Comparison of ENCODE assay signal across 15 mouse cellular contexts in the genomic region with DNA sequence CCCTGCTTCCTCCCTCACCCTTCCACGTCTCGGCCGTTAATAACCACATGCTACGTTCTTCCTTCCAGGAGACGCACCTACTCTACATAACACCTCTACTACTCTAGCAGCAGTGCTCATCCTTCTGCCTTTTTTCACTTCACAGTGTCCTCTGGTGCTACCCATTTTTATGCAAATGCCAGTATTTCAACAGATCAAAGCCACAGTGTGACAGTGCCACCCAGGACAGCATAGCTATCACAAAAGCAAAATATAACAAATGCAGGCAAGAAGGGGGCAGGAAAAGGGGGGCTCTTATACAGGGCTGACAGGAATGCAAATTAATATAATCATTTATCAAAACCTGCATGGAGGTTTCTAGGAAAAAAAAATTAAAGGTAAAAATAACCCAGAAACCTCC.
DNase-seq lines count a peak whose midpoint lies in the region; ATAC-seq lines count a peak whose summit lies in the region.
"Had no signal": no experiment of that assay in that cellular context is flagged by ENCODE, and none has a peak within 500 bp of the region (broad histone marks: within the 10 kb centered on the region; RNA-seq: fewer than 3 reads in every experiment).

No protein-coding gene starts in this region.

- no peak overlapping the region for H3K9ac ChIP-seq in hindbrain, embryonic 14.5 days
- H3K9ac ChIP-seq in hindbrain, embryonic 11.5 days (ENCODE audit: low read depth, low read length): no peak overlapping the region
- H3K9ac ChIP-seq in neural tube, embryonic 13.5 days: no peak overlapping the region
- H3K9ac ChIP-seq in neural tube, embryonic 15.5 days (replicated peaks): no peak overlapping the region
- no peak overlapping the region for H3K9ac ChIP-seq in midbrain, embryonic 15.5 days
- H3K9ac ChIP-seq: hindbrain, embryonic 12.5 days; kidney, embryonic 15.5 days; limb, embryonic 12.5 days; liver, embryonic 15.5 days; lung, embryonic 14.5 days had no signal

- no peak overlapping the region for H3K4me2 ChIP-seq in hindbrain, embryonic 14.5 days (replicated peaks)
- H3K4me2 ChIP-seq in hindbrain, embryonic 11.5 days (replicated peaks; ENCODE audit: low read depth, low read length): no peak overlapping the region
- no peak overlapping the region for H3K4me2 ChIP-seq in neural tube, embryonic 13.5 days
- no peak overlapping the region for H3K4me2 ChIP-seq in neural tube, embryonic 15.5 days
- no peak overlapping the region for H3K4me2 ChIP-seq in midbrain, embryonic 15.5 days
- H3K4me2 ChIP-seq: hindbrain, embryonic 12.5 days; kidney, embryonic 15.5 days; limb, embryonic 12.5 days; liver, embryonic 15.5 days; lung, embryonic 14.5 days had no signal

- no peak overlapping the region for H3K27ac ChIP-seq in hindbrain, embryonic 14.5 days
- H3K27ac ChIP-seq in hindbrain, embryonic 11.5 days (ENCODE audit: low read depth, low read length): no peak overlapping the region
- H3K27ac ChIP-seq in neural tube, embryonic 13.5 days (replicated peaks): peak overlapping the region; percentile 57; the same call in 1 of the 2 replicates
- no peak overlapping the region; the same call in 1 of the 2 replicates for H3K27ac ChIP-seq in neural tube, embryonic 15.5 days (replicated peaks)
- 0 out of 2 replicates have a peak overlapping the region, but pooled peaks have one; percentile 4 for H3K27ac ChIP-seq in midbrain, embryonic 15.5 days
- H3K27ac ChIP-seq: kidney, embryonic 15.5 days; layer of hippocampus, adult 2 months; left cerebral cortex, adult 2 months; limb, embryonic 12.5 days; liver, embryonic 15.5 days had no signal

- no peak for DNase-seq in hindbrain, embryonic 14.5 days (ENCODE audit: low spot score)
- no peak for DNase-seq in hindbrain, embryonic 11.5 days (ENCODE audit: low spot score)
- DNase-seq in spleen, adult 18-20 months: no peak
- DNase-seq: adrenal gland, adult 2 months; B cell, adult 2 months had no signal

- H3K27me3 ChIP-seq in hindbrain, embryonic 14.5 days (ENCODE audit: control insufficient read depth, insufficient read depth, low read length): no peaks in the 10 kb centered on the region
- no peaks in the 10 kb centered on the region for H3K27me3 ChIP-seq in hindbrain, embryonic 11.5 days (ENCODE audit: control insufficient read depth, insufficient read depth, low read length)
- H3K27me3 ChIP-seq in neural tube, embryonic 13.5 days: no peaks in the 10 kb centered on the region
- H3K27me3 ChIP-seq in neural tube, embryonic 15.5 days (replicated peaks): no peaks in the 10 kb centered on the region
- no peaks in the 10 kb centered on the region for H3K27me3 ChIP-seq in midbrain, embryonic 15.5 days (replicated peaks)
- H3K27me3 ChIP-seq: hindbrain, embryonic 12.5 days; kidney, embryonic 15.5 days; limb, embryonic 12.5 days; liver, embryonic 15.5 days had no signal

- peak; percentile 25; the same call in 1 of the 2 replicates for ATAC-seq in hindbrain, embryonic 14.5 days (ENCODE audit: low FRiP score)
- ATAC-seq in hindbrain, embryonic 11.5 days (ENCODE audit: low FRiP score): no peak; the same call in 1 of the 2 replicates
- ATAC-seq in neural tube, embryonic 13.5 days (ENCODE audit: low read depth): no peak
- no peak for ATAC-seq in neural tube, embryonic 15.5 days (ENCODE audit: low FRiP score)
- peak; percentile 70 for ATAC-seq in midbrain, embryonic 15.5 days (replicated peaks)

- H3K9me3 ChIP-seq in hindbrain, embryonic 14.5 days (ENCODE audit: control insufficient read depth, low read length): no peaks in the 10 kb centered on the region
- H3K9me3 ChIP-seq in hindbrain, embryonic 11.5 days (ENCODE audit: control insufficient read depth, low read length): no peaks in the 10 kb centered on the region
- no peaks in the 10 kb centered on the region for H3K9me3 ChIP-seq in neural tube, embryonic 13.5 days
- no peaks in the 10 kb centered on the region for H3K9me3 ChIP-seq in neural tube, embryonic 15.5 days (replicated peaks)
- H3K9me3 ChIP-seq in midbrain, embryonic 15.5 days: no peaks in the 10 kb centered on the region
- H3K9me3 ChIP-seq: hindbrain, embryonic 12.5 days; kidney, embryonic 15.5 days; limb, embryonic 12.5 days; liver, embryonic 15.5 days had no signal

- no peaks in the 10 kb centered on the region for H3K36me3 ChIP-seq in hindbrain, embryonic 14.5 days (replicated peaks; ENCODE audit: control insufficient read depth, insufficient read depth)
- H3K36me3 ChIP-seq in hindbrain, embryonic 11.5 days (ENCODE audit: control insufficient read depth, insufficient read depth, low read length): no peaks in the 10 kb centered on the region
- H3K36me3 ChIP-seq in neural tube, embryonic 13.5 days: no peaks in the 10 kb centered on the region
- H3K36me3 ChIP-seq in neural tube, embryonic 15.5 days: no peaks in the 10 kb centered on the region
- no peaks in the 10 kb centered on the region for H3K36me3 ChIP-seq in midbrain, embryonic 15.5 days (replicated peaks)
- H3K36me3 ChIP-seq: hindbrain, embryonic 12.5 days; kidney, embryonic 15.5 days; limb, embryonic 12.5 days; liver, embryonic 15.5 days had no signal

- WGBS in hindbrain, embryonic 14.5 days: 37% methylated on average over 5 of the region's 5 CpGs
- 57% methylated on average over 5 of the region's 5 CpGs for WGBS in hindbrain, embryonic 11.5 days
- WGBS in neural tube, embryonic 13.5 days: 40% methylated on average over 5 of the region's 5 CpGs
- 47% methylated on average over 5 of the region's 5 CpGs for WGBS in neural tube, embryonic 15.5 days
- 33% methylated on average over 5 of the region's 5 CpGs for WGBS in midbrain, embryonic 15.5 days

- no peak overlapping the region for H3K4me3 ChIP-seq in hindbrain, embryonic 14.5 days (replicated peaks; ENCODE audit: low read length)
- no peak overlapping the region for H3K4me3 ChIP-seq in hindbrain, embryonic 11.5 days (ENCODE audit: low read depth, low read length)
- no peak overlapping the region for H3K4me3 ChIP-seq in neural tube, embryonic 13.5 days
- no peak overlapping the region for H3K4me3 ChIP-seq in neural tube, embryonic 15.5 days (replicated peaks)
- H3K4me3 ChIP-seq in midbrain, embryonic 15.5 days: no peak overlapping the region
- H3K4me3 ChIP-seq: hindbrain, embryonic 12.5 days; kidney, embryonic 15.5 days; layer of hippocampus, adult 2 months; left cerebral cortex, adult 2 months; limb, embryonic 12.5 days; liver, embryonic 15.5 days had no signal

- H3K4me1 ChIP-seq in hindbrain, embryonic 14.5 days (replicated peaks; ENCODE audit: control insufficient read depth, insufficient read depth, low read length): peaks cover 15% of the 10 kb centered on the region
- H3K4me1 ChIP-seq in hindbrain, embryonic 11.5 days (replicated peaks; ENCODE audit: control insufficient read depth, insufficient read depth, low read length): peaks cover 2% of the 10 kb centered on the region; the same call in 1 of the 2 replicates
- H3K4me1 ChIP-seq in neural tube, embryonic 13.5 days (replicated peaks): peaks cover 66% of the 10 kb centered on the region
- H3K4me1 ChIP-seq in neural tube, embryonic 15.5 days: peaks cover 33% of the 10 kb centered on the region
- H3K4me1 ChIP-seq in midbrain, embryonic 15.5 days: peaks cover 20% of the 10 kb centered on the region

Comparison
In these comparisons a context has a peak if more than half of its experiments do, and no peak if none do; other contexts are left out.
1. ATAC-seq: peak in hindbrain, embryonic 14.5 days (single experiment) and midbrain, embryonic 15.5 days (single experiment); none in hindbrain, embryonic 11.5 days (single experiment), neural tube, embryonic 13.5 days (single experiment) and neural tube, embryonic 15.5 days (single experiment).
2. H3K27ac ChIP-seq: peak in neural tube, embryonic 13.5 days (single experiment) and midbrain, embryonic 15.5 days (single experiment); none in hindbrain, embryonic 14.5 days (single experiment), hindbrain, embryonic 11.5 days (single experiment) and neural tube, embryonic 15.5 days (single experiment).